Mouse (Mus musculus) bone marrow macrophage, adult 2 months (primary cell): Measurements from ENCODE around the gene Cgnl1.

Source experiments
- CTCF ChIP-seq: IDR thresholded peaks from 2 replicates; pipeline ENCODE4 v1.5.1; 2012; ENCODE audit warnings: low read depth, mild to moderate bottlenecking, low read length, moderate library complexity
- POLR2A ChIP-seq: IDR thresholded peaks from 2 replicates; pipeline ENCODE4 v1.6.1; 2012; ENCODE audit warnings: mild to moderate bottlenecking, low read depth, low read length, borderline replicate concordance

DNA sequence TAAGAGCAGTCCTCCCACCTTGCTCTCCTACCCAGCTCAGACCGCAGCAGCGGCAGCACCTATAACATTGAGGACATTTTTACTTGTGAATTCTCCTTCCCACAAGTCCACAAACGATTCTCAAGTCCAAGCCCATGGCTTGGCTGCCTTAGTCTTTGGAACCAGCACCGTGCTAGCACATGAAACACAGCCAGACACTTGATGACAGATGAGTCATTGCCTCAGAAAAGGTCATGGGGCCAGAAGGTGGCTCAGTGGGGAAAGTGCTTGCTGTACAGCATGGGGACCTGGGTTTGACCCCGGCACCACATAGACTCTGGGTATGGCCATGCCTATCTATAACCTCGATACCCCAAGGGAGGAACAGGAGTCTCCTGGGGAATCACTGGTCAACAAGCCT, 74.6 kb downstream of the Cgnl1 start:
- TF ChIP-seq CTCF = no peak
- no peak for TF ChIP-seq POLR2A
